Mouse (Mus musculus) gonadal fat pad, adult 2 months (tissue): ENCODE data around the gene Phlda3. TPM values are rescaled to one million over a fixed set of nuclear protein-coding genes. Genes with fewer than 3 reads are reported as not detected.

ENCODE experiments used
- DNase-seq: peaks from one replicate; pipeline ENCODE4 v3.0.0-alpha.2; 2012; ENCODE audit warnings: low read depth
- polyA plus RNA-seq: library from polyadenylated mRNA; depleted of rRNA; stranded (reverse); fragments of >200 nt; gene quantifications from 2 replicates; pipeline ENCODE4 v1.2.3, GENCODE M21; 2012; rRNA removed

The Phlda3 gene
- 150 and 254 TPM in 2 replicates for polyA plus RNA-seq

DNA sequence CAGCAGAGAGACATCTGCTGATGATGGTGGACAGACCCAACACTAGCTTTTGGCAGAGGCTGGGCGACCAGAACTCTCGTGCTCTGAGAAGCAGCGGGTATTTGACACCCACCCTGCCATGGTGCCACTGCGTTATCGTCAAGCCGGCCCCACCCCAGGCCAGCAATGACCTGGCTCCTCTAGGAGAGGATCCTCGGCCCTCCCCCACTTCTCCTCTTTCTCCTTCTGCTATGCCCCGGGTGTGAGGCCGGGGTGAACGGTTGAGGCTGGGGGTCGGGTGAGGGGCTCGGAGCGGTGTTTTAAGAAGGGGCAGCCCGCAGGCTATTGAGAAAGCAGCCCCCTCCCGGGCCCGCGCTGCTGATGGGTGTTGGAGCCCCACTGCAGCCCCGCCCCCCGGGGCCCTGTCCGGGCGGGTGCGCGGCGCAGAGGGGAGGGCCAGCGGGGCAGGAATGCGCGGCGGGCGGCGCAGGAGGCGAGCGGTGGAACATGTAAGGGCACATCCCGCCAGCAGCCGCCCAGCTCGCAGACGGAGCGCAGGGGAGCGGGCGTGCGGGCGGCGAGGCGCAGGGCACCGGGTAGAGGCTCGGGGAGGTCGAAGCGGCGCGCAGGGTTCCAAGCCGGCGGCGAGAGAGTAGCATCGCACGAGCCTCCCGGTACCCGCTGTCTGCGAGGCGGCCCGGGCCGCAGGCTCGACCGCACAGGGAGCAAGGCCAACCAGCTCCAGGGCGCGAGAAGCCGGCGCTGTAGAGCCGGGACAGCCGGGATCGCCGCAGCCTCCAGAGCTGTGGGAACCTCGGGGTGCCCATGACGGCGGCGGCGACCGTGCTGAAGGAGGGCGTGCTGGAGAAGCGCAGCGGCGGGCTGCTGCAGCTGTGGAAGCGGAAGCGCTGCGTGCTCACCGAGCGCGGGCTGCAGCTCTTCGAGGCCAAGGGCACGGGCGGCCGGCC lies at the start of gene Phlda3:
TSS of gene Phlda3 (plus strand) at position 475 of the 947 bp plus-strand sequence.
- DNase-seq = no peak

DNA sequence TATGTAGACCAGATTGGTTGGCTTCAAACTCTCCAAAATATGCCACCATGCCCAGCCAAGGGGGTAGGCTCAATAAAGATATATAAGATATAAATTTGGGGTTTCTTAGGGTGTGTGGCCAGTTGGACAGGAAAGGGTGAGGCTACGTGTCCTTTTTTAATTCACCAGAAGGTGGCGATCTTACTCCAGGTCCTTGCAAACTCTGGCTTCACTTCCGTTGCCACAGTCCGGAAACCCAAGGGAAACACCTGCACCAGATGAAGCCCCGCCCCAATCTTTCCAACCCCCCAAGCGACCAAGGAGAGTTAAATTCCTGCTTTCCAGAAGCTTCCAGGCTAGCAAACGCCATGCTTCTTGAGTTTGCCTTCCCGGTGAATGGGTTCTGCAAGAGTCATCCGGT lies 46.4 kb upstream of the Phlda3 start:
- DNase-seq = no peak

DNA sequence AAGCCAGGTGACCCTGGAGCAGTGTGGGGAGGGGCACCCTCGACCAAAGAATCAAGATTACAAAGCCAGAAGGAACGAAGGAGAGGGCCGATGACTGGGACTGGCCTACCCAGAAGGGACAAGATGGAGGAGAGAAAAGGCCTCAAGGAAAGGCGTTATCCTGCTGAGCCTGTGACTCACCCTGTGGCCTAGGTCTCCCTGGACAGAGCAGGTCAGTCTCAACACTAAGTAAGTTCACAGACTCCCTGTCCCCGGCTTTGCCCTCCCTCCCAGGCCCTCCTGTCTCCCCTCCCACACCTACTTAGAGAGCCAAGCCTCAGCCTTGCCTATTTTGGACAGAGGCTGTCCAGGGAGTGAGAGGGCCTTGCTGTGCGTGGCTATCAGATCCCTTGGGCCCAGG lies 45.9 kb upstream of the Phlda3 start, which contains the start of gene Csrp1:
TSS of gene Csrp1 (plus strand) at position 79 of the 400 bp plus-strand sequence.
- DNase-seq = no peak

DNA sequence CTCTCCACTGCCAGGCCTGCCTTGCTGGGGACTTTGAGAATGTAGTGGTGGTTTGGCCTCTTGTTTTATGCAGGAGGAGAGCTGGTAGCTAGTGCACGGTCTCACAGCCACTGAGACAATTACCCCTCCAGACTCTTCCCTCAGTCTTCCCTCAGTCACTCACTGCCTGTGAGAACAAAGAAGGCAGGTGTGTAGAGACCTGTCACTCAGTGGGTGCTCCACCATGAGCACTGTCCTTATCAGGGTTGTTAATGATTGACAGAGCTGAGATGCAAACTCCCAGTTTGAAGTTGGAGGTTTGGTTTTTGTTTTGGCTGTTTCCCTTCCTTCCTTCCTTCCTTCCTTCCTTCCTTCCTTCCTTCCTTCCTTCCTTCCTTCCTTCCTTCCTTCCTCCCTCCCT lies 42.9 kb upstream of the Phlda3 start:
- no peak for DNase-seq

DNA sequence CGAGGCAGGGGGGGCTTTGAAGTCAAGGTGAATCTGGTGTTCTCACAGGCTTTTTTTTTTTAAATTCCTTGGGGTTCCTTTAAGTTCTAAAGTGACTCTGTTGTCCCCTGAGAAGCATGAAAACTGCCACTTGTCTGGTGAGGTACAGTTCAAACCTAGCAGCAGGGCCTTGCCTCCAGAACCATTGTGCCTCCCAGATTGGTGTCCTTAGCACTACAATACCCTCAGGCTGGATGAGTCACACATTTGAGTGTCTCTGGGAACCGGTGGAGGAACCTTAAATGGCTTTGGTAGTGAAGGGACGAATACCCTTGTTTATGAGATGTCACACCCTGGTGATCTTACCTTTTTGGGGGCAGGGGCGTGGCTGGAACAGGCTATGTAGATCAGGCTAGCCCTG lies 41.8 kb upstream of the Phlda3 start:
- DNase-seq = no peak

DNA sequence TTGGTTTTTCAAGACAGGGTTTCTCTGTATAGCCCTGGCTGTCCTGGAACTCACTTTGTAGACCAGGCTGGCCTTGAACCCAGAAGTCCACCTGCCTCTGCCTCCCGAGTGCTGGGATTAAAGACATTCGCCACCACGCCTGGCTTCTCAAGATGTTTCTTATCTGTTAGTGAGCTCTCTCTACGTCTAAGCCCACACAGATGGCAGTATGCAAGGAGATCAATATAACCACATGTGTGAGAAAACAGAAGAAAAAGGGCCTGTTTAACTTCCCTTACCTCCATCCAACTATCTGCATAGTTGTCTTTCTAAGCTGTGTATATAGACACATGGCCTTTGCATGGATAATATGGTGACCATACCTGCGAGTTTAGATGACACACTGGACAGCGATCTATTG lies 40.6 kb upstream of the Phlda3 start:
- DNase-seq = no peak

DNA sequence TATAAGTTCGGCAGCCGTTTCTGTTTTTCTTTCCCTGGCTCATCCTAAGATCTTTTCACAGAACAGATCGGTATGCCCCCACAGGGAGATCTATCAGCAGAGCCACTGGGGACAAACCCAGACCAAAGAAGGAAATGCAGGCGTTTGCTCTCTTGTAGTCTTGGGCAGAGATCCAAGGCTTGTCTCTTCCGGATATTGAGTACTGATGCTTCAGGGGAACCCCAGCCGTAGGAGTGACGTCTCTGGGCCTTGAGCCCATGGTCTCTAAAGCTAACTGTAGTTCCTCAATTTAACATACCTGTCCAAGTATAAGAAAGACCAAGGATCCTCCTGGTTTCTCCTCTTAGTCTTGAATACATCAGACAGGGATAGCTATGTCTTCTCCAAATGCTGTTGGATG lies 40.0 kb upstream of the Phlda3 start:
- DNase-seq = no peak

DNA sequence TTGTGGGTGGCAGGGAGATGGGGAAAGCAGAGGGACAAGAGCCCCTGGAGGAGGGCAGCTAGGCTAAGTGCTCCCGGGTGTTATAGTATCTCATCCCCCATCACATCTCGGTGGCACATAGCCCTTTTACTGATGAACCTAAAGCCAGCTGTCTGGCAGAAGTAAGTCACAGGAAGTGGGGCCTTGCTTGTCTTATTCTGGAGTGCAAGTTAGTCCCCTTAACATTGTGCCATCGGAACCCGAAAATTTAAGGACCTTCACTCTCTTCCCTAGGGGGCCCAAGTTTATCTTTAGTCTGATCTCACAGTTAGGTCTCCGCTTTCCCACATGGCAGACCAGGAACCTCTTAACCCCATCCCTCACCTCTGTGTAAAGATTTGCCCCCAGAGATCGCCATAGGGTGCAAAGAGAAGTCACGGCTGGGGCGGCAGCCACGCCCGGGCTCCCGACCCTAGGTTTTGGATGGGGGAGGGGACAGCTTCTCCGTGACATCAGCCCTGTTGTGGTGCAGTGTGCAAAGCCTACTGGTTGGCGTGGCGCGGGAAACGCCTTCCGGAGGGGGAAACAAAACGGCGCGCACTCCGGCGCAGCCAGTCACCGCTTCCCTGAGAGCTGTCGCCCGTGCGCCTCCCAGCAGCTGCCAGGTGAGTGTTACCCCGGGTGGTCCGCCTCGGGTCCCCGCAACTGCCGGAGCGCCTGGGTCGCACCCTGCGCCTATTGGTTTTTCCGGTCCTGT lies 37.1 kb upstream of the Phlda3 start:
- no peak for DNase-seq

DNA sequence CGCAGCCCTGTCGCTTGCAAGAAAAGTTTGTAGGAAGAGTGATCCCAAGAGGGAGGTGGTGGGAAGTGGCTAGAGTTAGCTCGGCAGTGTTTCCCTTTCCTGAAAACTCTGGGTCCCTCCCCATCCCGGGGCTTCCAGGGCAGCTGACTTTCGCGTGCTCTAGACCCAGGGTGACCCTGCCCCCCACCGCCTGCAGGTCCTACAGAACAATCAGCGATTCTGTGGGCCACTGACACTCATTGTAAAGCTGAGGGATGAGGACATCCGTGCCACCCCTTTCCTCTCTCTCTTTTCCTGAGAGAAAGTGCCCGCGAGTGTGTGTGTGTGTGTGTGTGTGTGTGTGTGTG lies 36.6 kb upstream of the Phlda3 start:
- no peak for DNase-seq

DNA sequence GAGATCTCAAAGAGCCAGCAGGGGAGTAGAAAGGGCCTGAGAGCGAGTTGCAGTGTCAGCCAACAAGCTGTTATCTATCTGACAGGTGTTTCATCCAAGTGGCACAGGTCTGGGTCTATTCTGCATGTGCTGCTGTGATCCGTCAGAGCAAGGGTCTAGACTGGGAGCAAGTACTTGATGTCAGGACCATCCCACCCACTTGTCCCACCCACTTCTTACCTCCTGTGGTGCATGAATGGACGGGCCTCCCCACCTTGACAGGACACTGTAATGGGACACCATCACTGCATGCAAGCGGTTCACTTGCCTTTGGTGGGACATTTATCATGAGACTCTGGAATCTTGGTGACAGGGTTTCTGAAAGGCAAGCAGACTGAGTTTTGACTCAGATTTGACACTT lies 36.1 kb upstream of the Phlda3 start:
- DNase-seq = no peak

DNA sequence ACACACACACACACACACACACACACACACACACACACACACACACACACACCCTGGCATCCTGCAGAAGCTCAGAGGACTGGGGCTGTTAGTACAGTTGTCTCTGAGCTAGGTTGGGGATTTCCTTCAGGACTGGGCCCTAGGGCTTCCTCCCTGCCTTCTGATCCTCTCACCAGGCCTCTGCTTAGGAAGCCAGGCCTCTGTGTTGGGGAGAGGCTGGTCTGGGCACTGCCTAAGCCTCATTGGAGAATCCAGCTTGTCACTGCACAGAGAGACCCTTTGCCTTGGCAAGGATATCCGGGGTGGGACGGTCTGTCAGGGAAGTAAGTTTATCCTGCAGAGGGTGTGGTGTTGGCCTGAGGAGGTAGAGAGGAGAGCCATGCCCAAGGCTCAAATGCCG lies 35.6 kb upstream of the Phlda3 start:
- DNase-seq = no peak

DNA sequence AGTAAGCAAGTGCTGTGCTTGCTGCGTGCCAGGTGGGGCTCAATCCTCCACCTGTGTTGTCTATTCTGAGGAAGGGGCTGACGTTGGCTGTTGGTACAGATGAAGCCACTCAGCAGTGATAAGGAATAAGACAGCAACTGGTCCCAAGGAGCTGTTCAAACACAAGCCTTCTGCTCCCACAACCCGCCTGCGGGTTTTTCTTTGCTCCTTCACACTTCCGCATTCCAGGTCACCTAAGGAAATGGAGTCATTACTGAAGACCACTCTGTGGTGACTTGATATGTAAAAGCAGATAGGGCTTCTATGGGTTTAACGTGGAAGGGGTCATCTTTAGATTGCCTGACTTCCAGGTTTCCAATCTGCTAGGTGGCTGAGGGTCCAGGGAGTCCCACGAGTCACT lies 34.5 kb upstream of the Phlda3 start:
- no peak for DNase-seq

DNA sequence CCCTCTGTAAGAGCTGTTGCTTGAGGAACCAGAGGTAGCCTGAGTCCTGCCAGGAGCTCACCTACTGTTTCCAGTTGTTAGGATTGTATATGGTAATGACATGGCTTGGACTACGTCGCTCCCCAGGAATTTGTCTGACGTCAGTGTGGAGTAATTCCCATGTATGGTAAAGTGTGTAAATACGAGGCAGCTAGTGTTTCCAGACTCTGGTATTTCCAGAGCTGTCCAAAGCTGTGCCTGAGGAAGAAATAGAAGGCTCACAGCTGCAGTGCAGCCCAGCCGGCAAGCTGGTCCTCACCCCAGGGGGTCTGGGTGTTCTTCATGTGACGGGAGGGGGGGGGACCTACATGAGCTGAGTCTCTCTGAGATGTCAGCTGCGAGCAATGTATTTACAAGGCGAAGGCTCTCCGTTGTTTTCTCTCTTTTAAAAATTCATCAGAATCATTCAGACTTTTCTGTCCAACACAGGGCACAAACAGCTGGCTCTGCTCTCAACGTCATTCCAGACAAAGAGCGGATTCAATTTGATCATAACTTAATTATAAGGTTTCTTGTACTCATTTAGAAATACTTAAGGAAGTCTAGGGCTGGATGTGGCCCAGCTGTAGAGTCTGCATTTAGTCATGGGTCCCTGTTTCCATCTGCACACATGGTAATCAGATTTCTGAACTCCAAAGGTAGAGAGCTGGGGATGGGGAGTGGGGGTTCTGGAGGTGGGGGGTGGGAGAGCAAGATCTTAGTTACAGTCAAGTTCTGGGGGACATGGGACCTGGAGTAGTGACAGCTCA lies 33.8 kb upstream of the Phlda3 start:
- no peak for DNase-seq

DNA sequence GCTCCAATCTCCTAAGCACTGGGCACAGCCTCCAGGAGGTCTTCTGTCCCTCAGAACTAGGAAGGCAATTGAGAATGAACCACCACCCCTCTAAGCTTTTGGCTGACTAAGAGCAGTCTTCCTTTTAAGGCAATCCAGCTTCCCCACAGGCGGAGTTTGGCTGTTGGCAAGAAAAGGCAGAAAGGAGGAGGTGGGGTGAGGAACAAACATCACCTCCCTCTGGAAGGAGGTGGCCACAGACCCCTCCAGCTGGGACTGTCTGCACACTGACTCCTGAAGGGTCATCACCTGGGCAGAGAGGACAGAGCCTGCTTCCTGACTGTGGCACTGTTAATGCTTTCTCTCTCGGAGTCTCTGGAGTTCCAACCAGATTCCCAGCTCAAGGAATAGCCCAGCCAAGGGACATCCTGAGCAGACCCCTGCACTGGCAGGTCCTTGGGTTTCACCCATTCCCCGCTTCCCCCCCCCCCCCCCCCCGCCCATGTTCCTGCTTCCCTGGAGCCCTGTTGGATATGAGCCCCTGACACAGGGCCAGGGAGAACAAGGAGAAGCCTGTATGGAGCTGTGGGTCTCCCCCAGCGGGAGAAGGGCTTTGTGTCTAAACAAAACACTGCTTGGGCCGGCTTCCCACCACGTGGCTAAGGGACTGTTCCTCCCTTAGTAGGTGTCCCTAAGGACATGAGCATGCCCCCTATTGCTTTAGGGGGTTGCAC lies 31.5 kb upstream of the Phlda3 start:
- no peak for DNase-seq

DNA sequence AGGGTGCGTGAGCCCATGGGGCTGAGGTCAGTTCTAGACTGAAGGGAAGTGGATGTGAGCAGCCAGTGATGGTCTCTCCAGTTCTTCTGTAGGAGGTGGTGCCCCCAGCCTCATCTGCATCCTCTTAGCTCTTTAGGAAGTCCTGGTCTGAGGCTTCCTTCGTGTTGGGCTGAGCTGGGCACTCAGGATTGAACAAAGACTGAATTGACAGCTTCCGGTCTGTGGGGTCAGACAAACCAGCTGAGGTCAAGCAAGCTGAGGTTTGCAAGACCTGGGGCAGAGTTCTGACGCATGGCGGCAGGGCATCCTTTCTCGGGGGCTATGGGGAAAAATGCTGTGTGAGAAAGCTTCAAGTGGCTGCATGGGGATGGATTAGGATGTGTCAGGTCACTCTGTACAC lies 30.5 kb upstream of the Phlda3 start:
- DNase-seq = no peak

DNA sequence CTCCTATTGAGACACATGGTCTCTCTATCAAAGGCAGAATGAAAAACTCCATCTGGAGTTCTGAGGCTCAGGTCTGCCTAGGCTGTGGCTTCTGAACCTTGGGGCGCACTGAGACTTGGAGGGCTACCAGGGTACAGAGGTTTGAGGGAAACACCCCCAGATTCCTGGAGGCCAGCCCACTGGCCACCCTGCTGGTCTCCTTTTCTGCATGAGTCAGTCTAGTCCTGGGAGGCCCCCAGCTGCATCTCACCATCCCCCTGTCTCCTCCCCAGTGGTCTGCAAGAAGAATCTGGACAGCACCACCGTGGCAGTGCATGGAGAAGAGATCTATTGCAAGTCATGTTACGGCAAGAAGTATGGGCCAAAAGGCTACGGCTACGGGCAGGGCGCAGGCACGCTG lies 20.9 kb upstream of the Phlda3 start:
- DNase-seq = no peak

DNA sequence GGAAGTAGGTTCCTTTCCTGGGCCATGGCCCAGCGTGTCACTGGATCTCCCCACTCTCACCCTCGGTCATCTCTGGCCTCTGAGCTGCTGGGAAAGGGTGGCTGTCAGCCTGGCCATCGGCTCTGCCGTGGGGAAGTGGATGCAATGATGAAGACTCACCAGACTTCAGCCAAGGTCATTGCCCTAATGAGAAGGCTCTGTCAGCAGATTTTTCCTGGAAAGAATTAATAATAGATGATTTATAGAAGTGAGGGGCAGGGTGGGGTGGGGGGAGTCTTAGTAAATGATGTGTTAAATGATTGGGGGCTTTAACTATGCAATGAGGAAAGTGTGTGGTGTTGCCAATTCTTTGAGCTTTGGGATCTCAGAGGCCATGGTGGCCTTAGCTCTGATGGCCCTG lies 19.7 kb upstream of the Phlda3 start:
- DNase-seq = no peak

DNA sequence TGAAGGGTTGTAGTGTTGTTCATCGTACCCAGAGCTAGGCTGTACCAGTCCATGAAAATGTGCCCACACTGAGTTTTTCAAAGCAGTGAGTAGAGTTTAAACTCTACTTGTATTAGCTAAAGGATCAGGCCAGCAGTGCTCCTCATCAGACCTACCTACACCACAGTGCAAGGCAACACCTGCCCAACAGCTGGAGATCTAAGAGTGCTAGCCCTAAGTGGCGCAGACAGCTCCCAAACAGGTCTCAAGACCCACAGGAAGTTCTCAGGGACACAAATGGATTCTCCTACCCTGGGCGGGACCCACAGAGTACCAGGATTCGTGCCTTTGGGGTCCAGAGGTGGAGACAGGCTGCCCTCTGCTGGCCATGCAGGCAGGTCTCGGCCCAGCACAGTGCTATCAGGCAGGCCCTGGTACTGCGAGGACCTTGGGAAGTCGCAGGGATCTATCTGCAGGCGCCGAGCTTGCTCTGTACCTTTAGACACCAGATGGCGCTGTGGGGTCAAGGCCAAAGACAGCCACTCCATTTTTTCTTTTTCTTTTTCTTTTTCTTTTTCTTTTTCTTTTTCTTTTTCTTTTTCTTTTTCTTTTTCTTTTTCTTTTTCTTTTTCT lies 13.1 kb upstream of the Phlda3 start:
- DNase-seq = no peak

DNA sequence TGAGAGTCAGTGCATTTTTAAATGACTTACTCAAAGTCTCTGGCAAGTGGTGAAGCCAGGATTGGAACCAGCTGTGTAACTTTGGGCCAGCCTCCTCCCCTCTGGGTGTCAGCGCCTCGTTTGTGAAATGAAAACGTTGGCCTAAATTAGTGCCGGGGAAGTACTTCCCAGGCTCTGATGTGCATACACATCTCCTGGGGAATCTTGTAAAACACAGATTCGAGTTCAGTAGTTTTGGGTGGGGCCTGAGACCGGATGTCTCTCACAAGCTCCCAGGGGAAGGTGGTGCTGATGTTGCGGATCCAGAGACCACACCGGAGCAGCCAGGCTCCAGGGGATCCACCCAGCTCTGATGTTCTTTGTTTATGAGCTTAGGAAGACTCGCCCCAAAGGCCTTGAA lies 10.6 kb upstream of the Phlda3 start:
- no peak for DNase-seq

DNA sequence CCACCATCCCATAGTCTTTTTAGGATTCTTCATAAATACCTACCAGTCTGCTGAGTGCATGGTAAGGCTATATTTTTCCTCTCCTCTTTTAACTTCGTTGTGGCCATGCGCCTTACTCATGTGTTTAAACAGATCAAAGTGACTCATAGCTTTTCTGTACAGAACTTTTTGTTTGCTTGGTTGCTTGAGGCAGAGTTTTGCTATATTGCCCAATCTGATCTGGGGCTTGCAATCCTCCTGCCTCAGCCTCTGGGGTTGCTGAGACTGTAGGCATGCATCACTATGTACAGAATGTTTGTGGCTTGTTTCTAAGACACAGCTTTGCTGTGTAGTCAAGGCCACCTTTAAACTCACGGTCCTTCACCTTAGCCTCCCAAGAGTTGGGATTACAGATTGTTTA lies 10.0 kb upstream of the Phlda3 start:
- DNase-seq = no peak

DNA sequence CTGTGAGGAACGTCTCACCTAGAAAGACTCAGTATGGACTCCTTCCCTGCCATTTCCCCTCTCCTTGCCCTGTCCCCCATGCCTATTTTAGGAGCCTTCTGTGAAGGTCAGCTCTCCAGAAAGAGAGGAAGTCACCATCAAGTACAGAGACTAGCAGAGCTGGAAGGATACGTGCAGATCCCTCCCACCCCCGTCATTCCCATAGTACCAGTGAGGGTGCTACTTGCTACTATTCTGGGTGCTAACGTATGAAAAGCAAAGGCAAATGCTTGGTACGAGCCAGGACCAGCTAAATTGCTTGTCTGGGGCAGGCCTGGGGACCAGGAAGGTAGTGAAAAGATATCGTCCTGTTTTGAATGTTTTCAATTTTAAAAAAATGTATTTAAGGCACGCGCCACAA lies 8.6 kb upstream of the Phlda3 start:
- DNase-seq = no peak
